In genomic region chr9:8100962-8101361, GRCm38 (mm10) we compare ENCODE assay signal across 1 mouse cellular context.
TF ChIP-seq lines count a peak whose summit lies in the region.

No protein-coding gene starts in this region.

TF ChIP-seq in MEL, 35 proteins besides CTCF, POLR2A, EP300 and RAD21:
- TF ChIP-seq ZMIZ1 (IDR thresholded peaks at IDR 0.05; ENCODE audit: low read depth, low read length) (no peak), ELF1 (IDR thresholded peaks at IDR 0.05; ENCODE audit: low read depth, low read length) (no peak), TCF12 (IDR thresholded peaks at IDR 0.05; ENCODE audit: low read depth, low read length) (peak; percentile 45; the same call in 1 of the 2 replicates), MAZ (IDR thresholded peaks at IDR 0.05; ENCODE audit: low read depth, low read length) (no peak)
TF ChIP-seq in MEL: peak in this region for 1.
